Mouse (Mus musculus) bone marrow, adult 2 months (tissue): ENCODE results near the gene Fads6.

Source experiments
- CTCF ChIP-seq: fragments of 200-500 bp; IDR thresholded peaks from 2 replicates; pipeline ENCODE4 v1.5.1; 2011; ENCODE audit warnings: low read length, control low read depth; ENCODE audit not compliant: control insufficient read depth, insufficient read depth
- POLR2A ChIP-seq: fragments of 200-500 bp; IDR thresholded peaks from 2 replicates; pipeline ENCODE4 v1.6.1; 2011; ENCODE audit warnings: low read depth, mild to moderate bottlenecking, control low read depth, low read length, borderline replicate concordance; ENCODE audit not compliant: control insufficient read depth

DNA sequence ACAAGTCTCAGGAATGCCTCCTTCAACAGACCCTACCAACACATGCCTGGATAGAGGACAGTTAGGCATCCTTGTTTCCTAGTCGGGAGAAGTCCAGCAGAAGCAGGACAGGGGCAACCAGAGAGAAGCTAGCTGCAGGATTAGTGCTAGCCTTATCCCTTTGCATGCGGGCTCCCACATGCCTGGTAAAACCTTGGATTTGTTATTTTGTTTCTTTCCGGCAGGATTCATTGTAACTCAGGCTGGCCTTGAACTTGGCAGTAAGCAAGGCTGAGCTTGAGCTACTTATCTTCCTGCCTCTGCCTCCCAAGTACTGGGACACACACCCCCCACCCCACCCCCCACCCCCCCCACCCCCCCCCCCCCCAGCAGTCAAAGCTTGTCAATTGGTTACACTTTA lies 46.2 kb downstream of the Fads6 start:
- TF ChIP-seq POLR2A (no peak), CTCF (no peak)
